Mouse (Mus musculus) gastrocnemius, adult 2 months (tissue): ENCODE results near the gene Gm5797. TPM values are rescaled to one million over a fixed set of nuclear protein-coding genes. Genes with fewer than 3 reads are reported as not detected.
"Not testable (repeated sequence)": the region's sequence is repeated elsewhere in the genome, so short reads cannot be mapped to it uniquely, and the experiment has no call there.

Source experiments
- DNase-seq: peaks from one replicate; pipeline ENCODE4 v3.0.0; 2022
- H3K27ac ChIP-seq: fragments of 200-600 bp; 2 replicates; pipeline ENCODE4 v1.8.1; 2022; ENCODE audit warnings: mild to moderate bottlenecking
- H3K4me3 ChIP-seq: fragments of 200-600 bp; 2 replicates; pipeline ENCODE4 v1.8.1; 2022; ENCODE audit warnings: mild to moderate bottlenecking, moderate library complexity
- intact Hi-C: fragments of 180-260 bp; cut with DNase I; formaldehyde crosslinking; loops from one replicate; pipeline ENCODE4 v1.15.1; 2025
- long read RNA-seq, 2 experiments: library from polyadenylated mRNA; stranded (forward); transcript quantifications; one replicate each; pipeline ENCODE4 v2.0.0; 2021
- total RNA-seq, 2 experiments: library from RNA; stranded (reverse); gene quantifications; 2 replicates each; pipeline ENCODE4 v1.2.3; 2021

Gm5797 gene
- not detected for total RNA-seq
- long read RNA-seq, experiment 1: 0 reads
- long read RNA-seq, experiment 2: 0 reads

DNA sequence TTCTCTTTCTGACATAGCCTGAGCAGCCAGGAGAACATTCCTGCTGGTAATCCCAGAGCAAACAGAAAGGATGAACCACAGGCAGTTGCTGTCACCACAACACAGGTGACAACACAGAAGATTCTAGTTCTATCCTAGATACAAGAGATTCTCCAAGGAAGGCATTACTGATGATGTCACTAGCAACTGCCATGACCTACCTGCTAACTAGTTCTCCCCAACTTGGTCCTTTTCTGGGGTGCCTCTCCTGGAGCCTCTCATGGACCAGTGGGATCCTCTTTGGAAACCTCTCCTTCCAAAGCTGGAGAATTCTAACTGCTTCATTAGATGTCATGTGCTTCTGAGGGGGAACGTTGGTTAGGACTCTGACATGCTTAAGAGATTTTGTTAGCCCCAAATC lies at the start of gene Gm5797:
Gm5797 (minus strand) TSS at position 101 of the 400 bp plus-strand sequence.
- intact Hi-C loops, H3K4me3 ChIP-seq, H3K27ac ChIP-seq, DNase-seq: not testable (repeated sequence)

DNA sequence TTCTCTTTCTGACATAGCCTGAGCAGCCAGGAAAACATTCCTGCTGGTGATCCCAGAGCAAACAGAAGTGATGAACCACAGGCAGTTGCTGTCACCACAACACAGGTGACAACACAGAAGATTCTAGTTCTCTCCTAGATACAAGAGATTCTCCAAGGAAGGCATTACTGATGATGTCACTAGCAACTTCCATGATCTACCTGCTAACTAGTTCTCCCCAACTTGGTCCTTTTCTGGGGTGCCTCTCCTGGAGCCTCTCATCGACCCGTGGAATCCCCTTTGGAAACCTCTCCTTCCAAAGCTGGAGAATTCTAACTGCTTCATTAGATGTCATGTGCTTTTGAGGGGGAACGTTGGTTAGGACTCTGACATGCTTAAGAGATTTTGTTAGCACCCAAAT lies 32.8 kb upstream of the Gm5797 start, which contains the start of gene Gm8374:
Gm8374 (minus strand) TSS at position 101 of the 400 bp plus-strand sequence.
- DNase-seq, H3K4me3 ChIP-seq, intact Hi-C loops, H3K27ac ChIP-seq: not testable (repeated sequence)

DNA sequence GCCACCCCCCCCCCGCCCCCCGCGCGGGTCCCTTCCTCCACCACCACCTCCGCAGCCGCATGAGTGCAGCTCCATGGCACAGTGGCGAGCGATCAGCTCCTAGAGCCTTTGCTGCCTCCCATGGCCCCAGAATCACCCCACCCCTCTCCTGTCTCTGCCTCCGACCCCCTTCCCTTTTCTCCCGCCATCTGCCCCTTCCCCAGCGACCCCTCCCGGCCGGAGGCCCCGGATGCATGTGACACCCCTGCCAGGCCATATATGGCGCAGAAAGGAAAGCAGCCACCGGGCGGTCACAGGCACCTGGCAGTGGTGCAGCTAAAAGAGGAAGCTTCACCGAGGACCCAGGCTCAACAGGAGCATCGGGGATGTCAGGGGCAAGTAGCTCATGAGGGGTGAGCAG lies 17.1 kb downstream of the Gm5797 start:
- intact Hi-C loops: not testable (repeated sequence)
- Histone ChIP-seq H3K27ac (peak overlapping the region; percentile 51; the same call in 1 of the 2 replicates), H3K4me3 (peak overlapping the region; percentile 60)
- DNase-seq: peak; percentile 13

DNA sequence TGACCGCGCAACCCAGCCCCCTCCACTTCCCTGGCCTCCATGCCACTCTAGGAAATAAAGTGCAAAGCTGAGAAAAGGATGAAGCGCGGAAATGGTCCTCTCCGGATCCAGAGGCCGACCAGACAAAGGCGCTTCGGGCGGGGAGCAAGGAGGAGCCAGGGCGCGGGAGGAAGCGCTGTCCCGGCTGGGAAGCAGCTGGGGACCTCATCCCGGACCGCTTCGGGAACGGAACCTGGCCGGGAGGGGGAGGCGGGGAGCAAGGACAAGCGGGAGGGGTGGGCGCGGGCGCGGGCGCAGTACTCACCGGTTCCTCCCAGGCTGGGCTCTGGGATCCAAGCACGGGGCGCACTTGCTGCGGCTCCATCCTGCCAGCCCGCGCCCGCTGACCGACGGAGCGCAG lies 17.5 kb downstream of the Gm5797 start, which contains the start of gene Gm3739:
Gm3739 (minus strand) TSS at position 389 of the 400 bp plus-strand sequence.
- peak; percentile 26 for DNase-seq

More for the DNA sequence above, 17.5 kb downstream of the Gm5797 start, which contains the start of gene Gm3739:
- intact Hi-C loops: not testable (repeated sequence)
- Histone ChIP-seq H3K4me3 (peak within 1 kb of the TSS; percentile 60), H3K27ac (peak within 1 kb of the TSS; percentile 51; the same call in 1 of the 2 replicates)

Other genes starting within 250 kb of the Gm5797 start
- gene Gm3696, start 231.8 kb downstream of the Gm5797 start, total RNA-seq: under 1 TPM in 1 of 2 experiments, not detected in 1; 0.17 TPM
- gene Gm6676, start 207.0 kb downstream of the Gm5797 start, total RNA-seq: not detected
- gene Gm3512, start 157.9 kb downstream of the Gm5797 start, total RNA-seq: under 1 TPM in 1 of 2 experiments, not detected in 1; 0.20 TPM
- gene Gm16434, start 137.9 kb downstream of the Gm5797 start, total RNA-seq: not detected
- gene Gm3727, start 67.7 kb downstream of the Gm5797 start, total RNA-seq: not detected
- gene Gm3739, start 17.3 kb downstream of the Gm5797 start, total RNA-seq: not detected
- gene Gm8374, start 32.7 kb upstream of the Gm5797 start, total RNA-seq: not detected
- not detected for gene Gm3755, start 118.5 kb upstream of the Gm5797 start, total RNA-seq
- not detected for gene Gm3752, start 151.4 kb upstream of the Gm5797 start, total RNA-seq
- gene Gm3558, start 236.2 kb upstream of the Gm5797 start, total RNA-seq: under 1 TPM; 0.56 to 0.75 TPM